Mouse (Mus musculus): Measurements from ENCODE around the gene Adam15. TPM values are rescaled to one million over a fixed set of nuclear protein-coding genes. Genes with fewer than 3 reads are reported as not detected.

The Adam15 gene
- polyA plus RNA-seq, 1 experiment from 2014 or later, result 78.2 TPM

GRCm38 (mm10) chr3:89295685-89296230 is 54.0 kb downstream of the Adam15 start:
- Histone ChIP-seq H3K27me3 (ENCODE audit: control insufficient read depth, insufficient read depth, low read depth, low read length) (peaks cover 3% of the 10 kb centered on the region; the same call in 1 of the 2 replicates), H3K4me3 (ENCODE audit: low read depth, low read length) (no peak overlapping the region), H3K4me2 (ENCODE audit: low read length) (no peak overlapping the region), H3K9me3 (replicated peaks; ENCODE audit: control insufficient read depth, low read length, poor library complexity, severe bottlenecking) (no peaks in the 10 kb centered on the region), H3K4me1 (ENCODE audit: control insufficient read depth, insufficient read depth, low read length) (peaks cover 8% of the 10 kb centered on the region; the same call in 1 of the 2 replicates), H3K27ac (ENCODE audit: low read length) (no peak overlapping the region), H3K9ac (ENCODE audit: low read depth, low read length) (no peak overlapping the region), H3K36me3 (ENCODE audit: control insufficient read depth, insufficient read depth, low read length) (no peaks in the 10 kb centered on the region)
- 77% methylated on average over 8 of the region's 8 CpGs for WGBS
- ATAC-seq, result no peak

DNA sequence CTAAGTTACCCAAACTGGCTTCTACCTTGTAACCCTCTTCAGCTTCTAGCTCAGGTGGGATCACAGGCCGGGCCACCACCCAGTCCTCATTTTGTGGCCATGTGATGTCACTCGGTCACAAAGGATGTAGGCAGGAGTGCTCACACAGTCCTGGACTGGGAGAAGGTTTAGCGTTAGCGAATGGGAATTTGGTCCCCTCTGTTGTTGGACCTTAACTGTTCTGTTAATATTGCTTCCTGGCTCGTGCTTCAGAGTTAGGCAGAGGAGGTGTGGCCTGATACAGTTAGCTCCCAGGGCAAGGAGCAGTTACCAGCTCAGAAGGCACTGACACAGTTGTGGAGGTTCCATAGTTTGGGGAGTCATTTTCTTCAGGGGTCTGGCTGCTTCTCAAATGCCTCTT is 55.6 kb downstream of the Adam15 start:
- Histone ChIP-seq H3K9me3 (replicated peaks; ENCODE audit: control insufficient read depth, low read length, poor library complexity, severe bottlenecking) (no peaks in the 10 kb centered on the region), H3K4me2 (ENCODE audit: low read length) (no peak overlapping the region), H3K27me3 (ENCODE audit: control insufficient read depth, insufficient read depth, low read depth, low read length) (no peaks in the 10 kb centered on the region), H3K27ac (ENCODE audit: low read length) (no peak overlapping the region), H3K36me3 (ENCODE audit: control insufficient read depth, insufficient read depth, low read length) (no peaks in the 10 kb centered on the region), H3K4me1 (ENCODE audit: control insufficient read depth, insufficient read depth, low read length) (no peaks in the 10 kb centered on the region), H3K9ac (ENCODE audit: low read depth, low read length) (no peak overlapping the region), H3K4me3 (ENCODE audit: low read depth, low read length) (no peak overlapping the region)
- ATAC-seq, result no peak
- WGBS, result 76% methylated on average over 5 of the region's 5 CpGs

DNA sequence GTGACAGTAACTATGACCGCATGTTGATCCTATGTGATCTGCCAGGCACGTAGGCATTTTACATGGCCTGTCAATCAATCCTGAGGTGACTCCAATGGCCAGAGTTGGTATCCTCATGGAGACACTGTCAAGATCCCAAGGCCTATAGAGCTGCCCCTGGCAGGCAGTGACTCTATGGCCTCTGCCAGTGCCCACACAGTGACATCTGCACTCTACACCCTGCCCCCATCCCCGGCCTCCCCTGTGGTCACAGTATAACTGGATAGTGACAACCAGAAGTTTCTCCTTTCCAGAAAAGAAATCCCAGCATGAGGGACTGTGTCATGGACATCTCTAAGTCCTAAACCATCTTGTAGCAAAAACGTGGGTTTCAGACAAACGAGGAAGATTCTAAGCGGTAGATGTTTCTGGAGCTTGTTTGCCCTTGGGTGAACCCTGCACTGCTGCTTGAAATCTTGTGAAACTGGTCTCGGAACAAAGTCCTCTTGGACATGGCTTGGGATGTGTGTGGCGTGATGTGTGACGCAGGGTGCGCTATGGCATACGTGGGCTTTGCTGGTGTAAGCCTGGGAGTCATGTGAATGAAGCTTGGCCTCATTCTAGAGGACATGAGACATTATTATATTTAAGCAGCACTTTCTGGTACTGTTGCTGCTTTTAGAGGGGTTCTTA is 56.4 kb downstream of the Adam15 start:
- H3K4me3 ChIP-seq (ENCODE audit: low read depth, low read length), result no peak overlapping the region
- H3K9ac ChIP-seq (ENCODE audit: low read depth, low read length), result no peak overlapping the region
- no peaks in the 10 kb centered on the region for H3K9me3 ChIP-seq (replicated peaks; ENCODE audit: control insufficient read depth, low read length, poor library complexity, severe bottlenecking)
- no peaks in the 10 kb centered on the region for H3K27me3 ChIP-seq (ENCODE audit: control insufficient read depth, insufficient read depth, low read depth, low read length)
- no peaks in the 10 kb centered on the region for H3K4me1 ChIP-seq (ENCODE audit: control insufficient read depth, insufficient read depth, low read length)
- H3K36me3 ChIP-seq (ENCODE audit: control insufficient read depth, insufficient read depth, low read length), result no peaks in the 10 kb centered on the region
- 93% methylated on average over 11 of the region's 11 CpGs for whole genome bisulfite sequencing
- no peak for ATAC-seq
- no peak overlapping the region for H3K4me2 ChIP-seq (ENCODE audit: low read length)
- no peak overlapping the region for H3K27ac ChIP-seq (ENCODE audit: low read length)

DNA sequence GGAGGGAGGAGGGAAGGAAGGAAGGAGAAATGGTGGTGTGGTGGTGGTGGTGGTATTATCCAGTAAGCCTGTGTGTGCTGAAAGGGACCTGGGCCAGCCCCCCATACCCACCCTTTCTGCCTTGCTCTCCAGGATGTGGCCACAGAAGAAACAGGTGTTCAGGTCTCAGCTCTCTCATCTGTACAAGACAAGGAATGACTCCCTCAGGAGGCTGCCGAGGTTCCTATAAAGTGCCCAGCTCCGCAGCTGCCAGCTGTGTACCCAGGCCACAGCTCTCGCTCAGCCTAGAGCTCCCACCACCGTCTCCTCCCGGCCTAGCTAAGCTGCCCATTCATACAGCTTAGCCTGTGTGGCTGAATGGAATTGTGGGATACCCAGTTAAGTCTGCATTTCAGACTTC is 57.5 kb downstream of the Adam15 start:
- whole genome bisulfite sequencing, result 64% methylated on average over 5 of the region's 5 CpGs
- Histone ChIP-seq H3K36me3 (ENCODE audit: control insufficient read depth, insufficient read depth, low read length) (no peaks in the 10 kb centered on the region), H3K9me3 (replicated peaks; ENCODE audit: control insufficient read depth, low read length, poor library complexity, severe bottlenecking) (no peaks in the 10 kb centered on the region), H3K27ac (ENCODE audit: low read length) (no peak overlapping the region), H3K27me3 (ENCODE audit: control insufficient read depth, insufficient read depth, low read depth, low read length) (no peaks in the 10 kb centered on the region), H3K4me3 (ENCODE audit: low read depth, low read length) (no peak overlapping the region), H3K9ac (ENCODE audit: low read depth, low read length) (no peak overlapping the region), H3K4me2 (ENCODE audit: low read length) (no peak overlapping the region), H3K4me1 (ENCODE audit: control insufficient read depth, insufficient read depth, low read length) (no peaks in the 10 kb centered on the region)
- no peak for ATAC-seq

GRCm38 (mm10) chr3:89291874-89292273 is 57.9 kb downstream of the Adam15 start:
- 80% methylated on average over 10 of the region's 10 CpGs for WGBS

More at GRCm38 (mm10) chr3:89291874-89292273, 57.9 kb downstream of the Adam15 start:
- no peak for ATAC-seq
- H3K9me3 ChIP-seq (replicated peaks; ENCODE audit: control insufficient read depth, low read length, poor library complexity, severe bottlenecking), result no peaks in the 10 kb centered on the region
- no peaks in the 10 kb centered on the region for H3K27me3 ChIP-seq (ENCODE audit: control insufficient read depth, insufficient read depth, low read depth, low read length)
- no peaks in the 10 kb centered on the region for H3K36me3 ChIP-seq (ENCODE audit: control insufficient read depth, insufficient read depth, low read length)
- no peak overlapping the region for H3K27ac ChIP-seq (ENCODE audit: low read length)
- H3K4me2 ChIP-seq (ENCODE audit: low read length), result no peak overlapping the region
- no peak overlapping the region for H3K9ac ChIP-seq (ENCODE audit: low read depth, low read length)
- H3K4me3 ChIP-seq (ENCODE audit: low read depth, low read length), result no peak overlapping the region
- no peaks in the 10 kb centered on the region for H3K4me1 ChIP-seq (ENCODE audit: control insufficient read depth, insufficient read depth, low read length)

Other genes starting within 250 kb of the Adam15 start
- gene Gm43738, start 248.9 kb downstream of the Adam15 start, polyA plus RNA-seq (2015; fragmentation: Nextera tagmentation; extraction: Ambion mirVana), result 0.14 TPM in 1 of 2 replicates, not detected in the other
- 512 and 577 TPM in 2 replicates for gene Fdps, start 248.0 kb downstream of the Adam15 start, polyA plus RNA-seq (2015; fragmentation: Nextera tagmentation; extraction: Ambion mirVana)
- 0.30 TPM in 1 of 2 replicates, not detected in the other for gene Pklr, start 213.9 kb downstream of the Adam15 start, polyA plus RNA-seq (2015; fragmentation: Nextera tagmentation; extraction: Ambion mirVana)
- gene Hcn3, start 189.8 kb downstream of the Adam15 start, polyA plus RNA-seq (2015; fragmentation: Nextera tagmentation; extraction: Ambion mirVana), result 59.1 and 65.9 TPM in 2 replicates
- gene Clk2, start 185.2 kb downstream of the Adam15 start, polyA plus RNA-seq (2015; fragmentation: Nextera tagmentation; extraction: Ambion mirVana), result 15.9 and 19.7 TPM in 2 replicates
- gene Scamp3, start 172.5 kb downstream of the Adam15 start, polyA plus RNA-seq (2015; fragmentation: Nextera tagmentation; extraction: Ambion mirVana), result 145 and 152 TPM in 2 replicates
- gene Fam189b, start 166.9 kb downstream of the Adam15 start, polyA plus RNA-seq (2015; fragmentation: Nextera tagmentation; extraction: Ambion mirVana), result 31.8 and 33.6 TPM in 2 replicates
- 46.4 and 49.0 TPM in 2 replicates for gene Gba, start 147.1 kb downstream of the Adam15 start, polyA plus RNA-seq (2015; fragmentation: Nextera tagmentation; extraction: Ambion mirVana)
- gene Thbs3, start 134.8 kb downstream of the Adam15 start, polyA plus RNA-seq (2015; fragmentation: Nextera tagmentation; extraction: Ambion mirVana), result 52.2 and 53.6 TPM in 2 replicates
- 145 and 150 TPM in 2 replicates for gene Mtx1, start 122.9 kb downstream of the Adam15 start, polyA plus RNA-seq (2015; fragmentation: Nextera tagmentation; extraction: Ambion mirVana)
- 0.57 and 1.5 TPM in 2 replicates for gene Muc1, start 120.9 kb downstream of the Adam15 start, polyA plus RNA-seq (2015; fragmentation: Nextera tagmentation; extraction: Ambion mirVana)
- 195 TPM in 2 replicates for gene Krtcap2, start 104.0 kb downstream of the Adam15 start, polyA plus RNA-seq (2015; fragmentation: Nextera tagmentation; extraction: Ambion mirVana)
- gene Trim46, start 103.7 kb downstream of the Adam15 start, polyA plus RNA-seq (2015; fragmentation: Nextera tagmentation; extraction: Ambion mirVana), result 90.3 and 91.2 TPM in 2 replicates
- gene Dpm3, start 90.6 kb downstream of the Adam15 start, polyA plus RNA-seq (2015; fragmentation: Nextera tagmentation; extraction: Ambion mirVana), result 60.4 and 64.5 TPM in 2 replicates
- 40.2 and 41.3 TPM in 2 replicates for gene Slc50a1, start 79.4 kb downstream of the Adam15 start, polyA plus RNA-seq (2015; fragmentation: Nextera tagmentation; extraction: Ambion mirVana)
- 6.8 and 7.4 TPM in 2 replicates for gene Efna1, start 68.9 kb downstream of the Adam15 start, polyA plus RNA-seq (2015; fragmentation: Nextera tagmentation; extraction: Ambion mirVana)
- 40.5 and 59.0 TPM in 2 replicates for gene Efna3, start 27.0 kb downstream of the Adam15 start, polyA plus RNA-seq (2015; fragmentation: Nextera tagmentation; extraction: Ambion mirVana)
- gene Efna4, start 12.0 kb downstream of the Adam15 start, polyA plus RNA-seq (2015; fragmentation: Nextera tagmentation; extraction: Ambion mirVana), result 3.7 and 4.2 TPM in 2 replicates
- 0.09 and 0.25 TPM in 2 replicates for gene Dcst2, start 12.0 kb upstream of the Adam15 start, polyA plus RNA-seq (2015; fragmentation: Nextera tagmentation; extraction: Ambion mirVana)
- gene Dcst1, start 15.3 kb upstream of the Adam15 start, polyA plus RNA-seq (2015; fragmentation: Nextera tagmentation; extraction: Ambion mirVana), result 0.96 and 0.98 TPM in 2 replicates
- gene Zbtb7b, start 44.8 kb upstream of the Adam15 start, polyA plus RNA-seq (2015; fragmentation: Nextera tagmentation; extraction: Ambion mirVana), result 0.49 and 0.61 TPM in 2 replicates
- gene Lenep, start 52.8 kb upstream of the Adam15 start, polyA plus RNA-seq (2015; fragmentation: Nextera tagmentation; extraction: Ambion mirVana), result 1.4 TPM in 1 of 2 replicates, not detected in the other
- 35.4 and 39.1 TPM in 2 replicates for gene Flad1, start 61.9 kb upstream of the Adam15 start, polyA plus RNA-seq (2015; fragmentation: Nextera tagmentation; extraction: Ambion mirVana)
- 77.1 and 86.2 TPM in 2 replicates for gene Cks1b, start 68.4 kb upstream of the Adam15 start, polyA plus RNA-seq (2015; fragmentation: Nextera tagmentation; extraction: Ambion mirVana)
- 13.2 and 14.9 TPM in 2 replicates for gene Shc1, start 68.4 kb upstream of the Adam15 start, polyA plus RNA-seq (2015; fragmentation: Nextera tagmentation; extraction: Ambion mirVana)
- 47.6 and 48.7 TPM in 2 replicates for gene Pygo2, start 80.2 kb upstream of the Adam15 start, polyA plus RNA-seq (2015; fragmentation: Nextera tagmentation; extraction: Ambion mirVana)
- gene Pbxip1, start 86.7 kb upstream of the Adam15 start, polyA plus RNA-seq (2015; fragmentation: Nextera tagmentation; extraction: Ambion mirVana), result 14.4 and 18.5 TPM in 2 replicates
- 129 and 142 TPM in 2 replicates for gene Pmvk, start 104.5 kb upstream of the Adam15 start, polyA plus RNA-seq (2015; fragmentation: Nextera tagmentation; extraction: Ambion mirVana)
- 9.2 and 10.0 TPM in 2 replicates for gene Kcnn3, start 170.2 kb upstream of the Adam15 start, polyA plus RNA-seq (2015; fragmentation: Nextera tagmentation; extraction: Ambion mirVana)